Mouse (Mus musculus): Measurements from ENCODE around the gene Olfr641.

DNA sequence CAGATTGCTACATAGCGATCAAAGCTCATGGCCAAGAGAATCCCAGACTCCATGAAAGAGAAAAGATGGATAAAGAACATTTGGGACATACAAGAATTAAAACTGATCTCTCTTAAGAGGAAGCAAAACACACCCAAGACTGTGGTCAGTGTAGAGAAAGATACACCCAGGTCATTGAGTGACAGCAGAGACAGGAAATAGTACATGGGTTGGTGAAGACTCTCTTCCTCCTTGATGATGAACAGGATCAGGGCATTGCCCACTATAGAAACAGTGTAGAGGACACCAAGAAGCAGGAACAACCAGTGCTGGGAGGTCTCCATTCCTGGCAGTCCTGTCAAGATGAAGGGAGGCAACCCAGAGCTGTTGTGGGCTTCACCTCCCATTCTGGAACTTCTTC is 24.0 kb downstream of the Olfr641 start:
- TF ChIP-seq POLR2A (IDR thresholded peaks at IDR 0.05; ENCODE audit: borderline replicate concordance, control insufficient read depth, low read depth, low read length) (no peak), CTCF (IDR thresholded peaks at IDR 0.05; ENCODE audit: control insufficient read depth, insufficient read depth, low read length) (no peak)
